17 mouse cellular contexts compared by ENCODE assay signal in genomic region chr6:134045092-134045868, GRCm38 (mm10). TPM values are rescaled to one million over a fixed set of nuclear protein-coding genes. Genes with fewer than 3 reads are reported as not detected.
A peak's percentile ranks its signal among the peaks of the same experiment; 100 is the strongest.
DNase-seq lines count a peak whose midpoint lies in the region; ATAC-seq and TF ChIP-seq lines count a peak whose summit lies in the region.
"Had no signal": no experiment of that assay in that cellular context is flagged by ENCODE, and none has a peak within 500 bp of the region (broad histone marks: within the 10 kb centered on the region; RNA-seq: fewer than 3 reads in every experiment).

No protein-coding gene starts in this region.

- peak overlapping the region; percentile 36 for H3K4me2 ChIP-seq in liver, postnatal 0 days (ENCODE audit: low read depth, low read length)
- H3K4me2 ChIP-seq in forebrain, embryonic 11.5 days (ENCODE audit: low read depth, low read length, severe bottlenecking) = no peak overlapping the region
- H3K4me2 ChIP-seq: forebrain, embryonic 12.5 days had no signal

- no peak for TF ChIP-seq CTCF in liver, postnatal 0 days (IDR thresholded peaks at IDR 0.05; ENCODE audit: low read depth)

- ATAC-seq in common myeloid progenitor, adult 5-6 weeks (replicated peaks; ENCODE audit: low read depth, poor library complexity, severe bottlenecking) = peak; percentile 28
- 0 out of 2 replicates have a peak, but pooled peaks have one; percentile 17 for ATAC-seq in liver, postnatal 0 days
- no peak for ATAC-seq in forebrain, embryonic 11.5 days (replicated peaks; ENCODE audit: low FRiP score)

- no peaks in the 10 kb centered on the region for H3K9me3 ChIP-seq in liver, postnatal 0 days (ENCODE audit: low read length)
- no peaks in the 10 kb centered on the region for H3K9me3 ChIP-seq in forebrain, embryonic 11.5 days (ENCODE audit: control insufficient read depth, low read length)
- H3K9me3 ChIP-seq: forebrain, embryonic 12.5 days; heart, embryonic 10.5 days had no signal

- H3K27me3 ChIP-seq in liver, postnatal 0 days (ENCODE audit: insufficient read depth, low read length) = no peaks in the 10 kb centered on the region
- no peaks in the 10 kb centered on the region for H3K27me3 ChIP-seq in forebrain, embryonic 11.5 days (ENCODE audit: control insufficient read depth, insufficient read depth, low read length)
- H3K27me3 ChIP-seq: forebrain, embryonic 12.5 days had no signal

- no peak overlapping the region; the same call in 1 of the 2 replicates for H3K27ac ChIP-seq in liver, postnatal 0 days (ENCODE audit: low read depth)
- H3K27ac ChIP-seq in forebrain, embryonic 11.5 days (ENCODE audit: low read depth, low read length) = no peak overlapping the region
- H3K27ac ChIP-seq: forebrain, embryonic 12.5 days; gastrocnemius, adult 2 months had no signal

- H3K36me3 ChIP-seq in liver, postnatal 0 days (replicated peaks; ENCODE audit: insufficient read depth, low read length) = no peaks in the 10 kb centered on the region
- no peaks in the 10 kb centered on the region for H3K36me3 ChIP-seq in forebrain, embryonic 11.5 days (ENCODE audit: control insufficient read depth, insufficient read depth, low read length)
- H3K36me3 ChIP-seq: forebrain, embryonic 12.5 days; heart, embryonic 10.5 days had no signal

- no peak for TF ChIP-seq EP300 in liver, postnatal 0 days (IDR thresholded peaks at IDR 0.05; ENCODE audit: low read depth)

- H3K4me3 ChIP-seq in liver, postnatal 0 days (ENCODE audit: low read depth, low read length) = no peak overlapping the region
- no peak overlapping the region for H3K4me3 ChIP-seq in forebrain, embryonic 11.5 days (ENCODE audit: low read depth, low read length)
- H3K4me3 ChIP-seq: forebrain, embryonic 12.5 days; gastrocnemius, adult 2 months; heart, embryonic 10.5 days had no signal

- no peak overlapping the region for H3K9ac ChIP-seq in liver, postnatal 0 days (replicated peaks)
- H3K9ac ChIP-seq in forebrain, embryonic 11.5 days (ENCODE audit: low read length) = no peak overlapping the region
- H3K9ac ChIP-seq: forebrain, embryonic 12.5 days had no signal

- H3K4me1 ChIP-seq in liver, postnatal 0 days (ENCODE audit: insufficient read depth) = peaks cover 31% of the 10 kb centered on the region
- H3K4me1 ChIP-seq in forebrain, embryonic 11.5 days (replicated peaks; ENCODE audit: control insufficient read depth, insufficient read depth, low read length) = peaks cover 2% of the 10 kb centered on the region

- 49% methylated on average over 9 of the region's 9 CpGs for WGBS in liver, postnatal 0 days (ENCODE audit: insufficient replicate concordance)
- WGBS in forebrain, embryonic 11.5 days = 84% methylated on average over 9 of the region's 9 CpGs

- DNase-seq in adrenal gland, postnatal 14 days = peak; percentile 23
- no peak for DNase-seq in adrenal gland, adult 18-20 months (ENCODE audit: low spot score in 2 of 2)
- DNase-seq in 416B (ENCODE audit: low read depth) = peak; percentile 51
- no peak for DNase-seq in liver, postnatal 0 days
- DNase-seq in forebrain, embryonic 11.5 days (ENCODE audit: low spot score) = no peak
- no peak for DNase-seq in cerebellum, adult 11-12 months
- no peak for DNase-seq in thymus, postnatal 10 days (ENCODE audit: low spot score in 2 of 2)
- DNase-seq: cerebellum, postnatal 10 days; gastrocnemius, adult 2 months; heart, postnatal 4 days; kidney, adult 18-20 months; left cerebral cortex, postnatal 4 days; lung, postnatal 10 days; right cerebral cortex, postnatal 4 days had no signal

RNA-seq across cellular contexts. Expression of gene Etv6, which starts 9.8 kb away (rescaled TPM):
- total RNA-seq in adrenal gland, postnatal 14 days (2021) = 35.7 and 38.2 TPM in 2 replicates
- total RNA-seq in adrenal gland, adult 18-20 months (2021) = 10 to 100 TPM; 32.6 to 55.2 TPM
- 110 and 129 TPM in 2 replicates for total RNA-seq in common myeloid progenitor, adult 5-6 weeks (2017)
- 2.6 and 2.7 TPM in 2 replicates for polyA plus RNA-seq in liver, postnatal 0 days (2015; fragmentation: Nextera tagmentation; extraction: Ambion mirVana)
- polyA plus RNA-seq in forebrain, embryonic 11.5 days (2014; fragmentation: Nextera tagmentation; extraction: Ambion mirVana) = 18.8 and 20.9 TPM in 2 replicates

Comparison
In these comparisons a context has a peak if more than half of its experiments do, and no peak if none do; other contexts are left out.
1. DNase-seq: peak in adrenal gland, postnatal 14 days (single experiment) and 416B (single experiment); none in adrenal gland, adult 18-20 months (0 of 2), liver, postnatal 0 days (single experiment), forebrain, embryonic 11.5 days (single experiment), cerebellum, adult 11-12 months (single experiment) and thymus, postnatal 10 days (0 of 2).